Mouse (Mus musculus): ENCODE measurements around the gene Glrx3. TPM values are rescaled to one million over a fixed set of nuclear protein-coding genes. Genes with fewer than 3 reads are reported as not detected.

Gene Glrx3
- polyA plus RNA-seq, 1 experiment, result 6.8 TPM

GRCm38 (mm10) chr7:137490711-137491110 lies 53.3 kb downstream of the Glrx3 start:
- Histone ChIP-seq H3K36me3 (ENCODE audit: control insufficient read depth) (no peaks in the 10 kb centered on the region), H3K27me3 (ENCODE audit: control insufficient read depth) (no peaks in the 10 kb centered on the region), H3K4me3 (replicated peaks) (no peak overlapping the region), H3K9me3 (ENCODE audit: control insufficient read depth, low read length) (no peaks in the 10 kb centered on the region), H3K4me1 (ENCODE audit: control insufficient read depth) (no peaks in the 10 kb centered on the region)
- TF ChIP-seq TAL1 (IDR thresholded peaks at IDR 0.05; ENCODE audit: low read length) (no peak), GATA1 (IDR thresholded peaks at IDR 0.05; ENCODE audit: low read length) (no peak)

GRCm38 (mm10) chr7:137492307-137492973 lies 55.0 kb downstream of the Glrx3 start:
- H3K36me3 ChIP-seq (ENCODE audit: control insufficient read depth), result no peaks in the 10 kb centered on the region
- no peaks in the 10 kb centered on the region for H3K4me1 ChIP-seq (ENCODE audit: control insufficient read depth)
- H3K27me3 ChIP-seq (ENCODE audit: control insufficient read depth), result no peaks in the 10 kb centered on the region
- H3K4me3 ChIP-seq (replicated peaks), result no peak overlapping the region
- H3K9me3 ChIP-seq (ENCODE audit: control insufficient read depth, low read length), result no peaks in the 10 kb centered on the region
- TF ChIP-seq TAL1 (IDR thresholded peaks at IDR 0.05; ENCODE audit: low read length) (no peak), GATA1 (IDR thresholded peaks at IDR 0.05; ENCODE audit: low read length) (no peak)

- H3K4me1 ChIP-seq (ENCODE audit: control insufficient read depth), result no peaks in the 10 kb centered on the region
- H3K4me3 ChIP-seq (replicated peaks), result no peak overlapping the region
- TF ChIP-seq TAL1 (IDR thresholded peaks at IDR 0.05; ENCODE audit: low read length), result no peak
- no peak for TF ChIP-seq GATA1 (IDR thresholded peaks at IDR 0.05; ENCODE audit: low read length)
- no peaks in the 10 kb centered on the region for H3K36me3 ChIP-seq (ENCODE audit: control insufficient read depth)
- no peaks in the 10 kb centered on the region for H3K27me3 ChIP-seq (ENCODE audit: control insufficient read depth)
- H3K9me3 ChIP-seq (ENCODE audit: control insufficient read depth, low read length), result no peaks in the 10 kb centered on the region
Observed at GRCm38 (mm10) chr7:137498736-137499135, 61.3 kb downstream of the Glrx3 start.

GRCm38 (mm10) chr7:137517588-137517987 lies 80.2 kb downstream of the Glrx3 start:
- Histone ChIP-seq H3K27me3 (ENCODE audit: control insufficient read depth) (no peaks in the 10 kb centered on the region), H3K4me1 (ENCODE audit: control insufficient read depth) (no peaks in the 10 kb centered on the region), H3K4me3 (replicated peaks) (no peak overlapping the region), H3K9me3 (ENCODE audit: control insufficient read depth, low read length) (no peaks in the 10 kb centered on the region), H3K36me3 (ENCODE audit: control insufficient read depth) (no peaks in the 10 kb centered on the region)
- no peak for TF ChIP-seq GATA1 (IDR thresholded peaks at IDR 0.05; ENCODE audit: low read length)
- TF ChIP-seq TAL1 (IDR thresholded peaks at IDR 0.05; ENCODE audit: low read length), result no peak

- H3K36me3 ChIP-seq (ENCODE audit: control insufficient read depth), result no peaks in the 10 kb centered on the region
- 0 out of 2 replicates have a peak, but pooled peaks cover under 1% of the 10 kb centered on the region for H3K9me3 ChIP-seq (ENCODE audit: control insufficient read depth, low read length)
- H3K27me3 ChIP-seq (ENCODE audit: control insufficient read depth), result no peaks in the 10 kb centered on the region
- TF ChIP-seq GATA1 (IDR thresholded peaks at IDR 0.05; ENCODE audit: low read length) (no peak), TAL1 (IDR thresholded peaks at IDR 0.05; ENCODE audit: low read length) (no peak)
- no peak overlapping the region for H3K4me3 ChIP-seq (replicated peaks)
- H3K4me1 ChIP-seq (ENCODE audit: control insufficient read depth), result no peaks in the 10 kb centered on the region
Observed at GRCm38 (mm10) chr7:137518028-137518576, 80.7 kb downstream of the Glrx3 start.

Other genes with a start within 250 kb of the Glrx3 start
- gene Ebf3, start 123.2 kb upstream of the Glrx3 start, polyA plus RNA-seq (2012), result not detected in 2 replicates
- gene 9430038I01Rik, start 26.9 kb upstream of the Glrx3 start, polyA plus RNA-seq (2012), result 0.52 and 1.0 TPM in 2 replicates

Measured in erythroblast, embryonic 14.5 days (primary cell).